Mouse (Mus musculus) cerebellum, postnatal 10 days (tissue): ENCODE measurements around the gene Pitpnc1.
A peak's percentile ranks its signal among the peaks of the same experiment; 100 is the strongest.

Experiments used
- DNase-seq, 2 experiments: peaks; one replicate each; pipeline ENCODE4 v3.0.0; 2021; ENCODE audit warnings: mixed read lengths in 2 of 2

The Pitpnc1 gene

GRCm38 (mm10) chr11:107365938-107366712 is 104.4 kb downstream of the Pitpnc1 start:
- DNase-seq, result no peak

- DNase-seq, result peak in 1 of 2 experiments; percentile 46
Observed at GRCm38 (mm10) chr11:107358695-107359094, 111.8 kb downstream of the Pitpnc1 start.

GRCm38 (mm10) chr11:107356224-107356623 is 114.3 kb downstream of the Pitpnc1 start:
- DNase-seq, result peak; percentile 71 to 74

GRCm38 (mm10) chr11:107355526-107355925 is 115.0 kb downstream of the Pitpnc1 start:
- DNase-seq, result no peak

GRCm38 (mm10) chr11:107354499-107355143 is 115.9 kb downstream of the Pitpnc1 start:
- DNase-seq, result no peak

- DNase-seq, result no peak
Observed at GRCm38 (mm10) chr11:107352596-107352995, 117.9 kb downstream of the Pitpnc1 start.

GRCm38 (mm10) chr11:107349756-107350155 is 120.7 kb downstream of the Pitpnc1 start:
- no peak for DNase-seq

- no peak for DNase-seq
Observed at GRCm38 (mm10) chr11:107343031-107343430, 127.5 kb downstream of the Pitpnc1 start.

GRCm38 (mm10) chr11:107342432-107342831 is 128.1 kb downstream of the Pitpnc1 start:
- DNase-seq, result no peak

- DNase-seq, result peak; percentile 71 to 76
Observed at GRCm38 (mm10) chr11:107341293-107341692, 129.2 kb downstream of the Pitpnc1 start.

GRCm38 (mm10) chr11:107340793-107341192 is 129.7 kb downstream of the Pitpnc1 start:
- DNase-seq, result no peak

GRCm38 (mm10) chr11:107339224-107339805 is 131.2 kb downstream of the Pitpnc1 start:
- peak; percentile 79 to 82 for DNase-seq

- DNase-seq, result peak; percentile 50 to 52
Observed at GRCm38 (mm10) chr11:107337391-107338148, 132.9 kb downstream of the Pitpnc1 start.

GRCm38 (mm10) chr11:107335756-107336155 is 134.7 kb downstream of the Pitpnc1 start:
- peak; percentile 77 to 80 for DNase-seq

GRCm38 (mm10) chr11:107334849-107335484 is 135.5 kb downstream of the Pitpnc1 start:
- no peak for DNase-seq

GRCm38 (mm10) chr11:107332905-107333304 is 137.6 kb downstream of the Pitpnc1 start:
- peak; percentile 42 to 52 for DNase-seq

GRCm38 (mm10) chr11:107332332-107332731 is 138.2 kb downstream of the Pitpnc1 start:
- no peak for DNase-seq

- peak; percentile 58 to 62 for DNase-seq
Observed at GRCm38 (mm10) chr11:107331425-107331824, 139.1 kb downstream of the Pitpnc1 start.

- DNase-seq, result peak; percentile 52 to 57
Observed at GRCm38 (mm10) chr11:107327326-107327725, 143.2 kb downstream of the Pitpnc1 start.

- peak; percentile 93 to 94 for DNase-seq
Observed at GRCm38 (mm10) chr11:107325739-107326725, 144.5 kb downstream of the Pitpnc1 start.

- peak; percentile 58 to 69 for DNase-seq
Observed at GRCm38 (mm10) chr11:107325226-107325625, 145.3 kb downstream of the Pitpnc1 start.
